Mouse (Mus musculus) kidney, adult 18-20 months (tissue): ENCODE measurements at regions not wholly inside any gene's neighbourhood (a gene's known extent, or its start where the extent isn't known, plus 50 kb on each side); places are given as distances from the start of the nearest gene placed in this dataset.
A peak's percentile ranks its signal among the peaks of the same experiment; 100 is the strongest.
"Not testable (repeated sequence)": the region's sequence is repeated elsewhere in the genome, so short reads cannot be mapped to it uniquely, and the experiment has no call there.

Experiments
- DNase-seq: peaks from one replicate; pipeline ENCODE4 v3.0.0; 2021

DNA sequence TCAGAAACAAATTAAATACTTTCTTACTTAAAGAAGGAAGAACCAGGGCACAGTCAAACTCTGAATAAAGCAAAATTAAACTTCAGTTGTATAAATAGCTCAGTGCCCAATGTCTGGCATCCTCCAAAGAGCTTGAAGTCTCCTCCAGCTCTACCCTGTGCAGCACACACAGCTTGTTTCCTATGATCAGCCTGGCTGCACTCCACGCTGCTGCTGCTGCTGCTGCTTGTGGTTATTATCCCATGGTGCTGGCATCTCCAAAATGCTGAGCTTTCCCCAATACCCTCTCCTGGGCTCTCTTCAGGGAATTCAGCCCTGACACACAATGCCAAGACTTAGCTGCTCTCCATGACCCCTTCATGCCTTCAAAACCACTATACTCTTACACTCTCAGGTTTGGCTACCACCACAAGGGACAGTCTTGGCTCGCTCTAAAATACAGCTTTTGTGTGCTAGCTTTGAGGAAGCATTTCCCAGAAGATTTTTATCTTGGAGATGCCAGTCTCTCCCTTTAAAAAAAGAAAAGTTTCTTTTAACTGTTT, 121.0 kb downstream of the Rab10 start:
- not testable (repeated sequence) for DNase-seq

- DNase-seq, result no peak
Observed at GRCm38 (mm10) chr12:3188137-3188536, 121.6 kb downstream of the Rab10 start.

DNA sequence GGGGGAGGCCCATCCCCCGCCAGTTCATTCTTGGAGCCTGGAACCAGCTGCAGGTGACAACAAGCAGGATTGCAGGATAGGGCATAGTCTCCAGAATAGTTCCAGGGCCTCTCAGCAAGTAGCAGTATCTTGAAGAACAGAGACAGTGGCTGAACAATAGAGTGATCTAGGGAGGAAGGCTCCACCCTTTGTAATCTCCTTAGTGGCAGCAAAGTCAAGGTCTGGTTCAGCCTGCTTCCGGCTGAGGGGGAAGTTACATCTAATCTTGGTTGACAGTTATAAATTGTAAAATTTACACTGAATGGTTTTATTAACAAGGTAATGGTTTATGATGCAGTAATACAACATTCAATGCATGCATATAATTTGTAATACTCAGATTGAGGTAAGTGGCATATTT, 136.4 kb downstream of the Rab10 start:
- DNase-seq, result no peak

DNA sequence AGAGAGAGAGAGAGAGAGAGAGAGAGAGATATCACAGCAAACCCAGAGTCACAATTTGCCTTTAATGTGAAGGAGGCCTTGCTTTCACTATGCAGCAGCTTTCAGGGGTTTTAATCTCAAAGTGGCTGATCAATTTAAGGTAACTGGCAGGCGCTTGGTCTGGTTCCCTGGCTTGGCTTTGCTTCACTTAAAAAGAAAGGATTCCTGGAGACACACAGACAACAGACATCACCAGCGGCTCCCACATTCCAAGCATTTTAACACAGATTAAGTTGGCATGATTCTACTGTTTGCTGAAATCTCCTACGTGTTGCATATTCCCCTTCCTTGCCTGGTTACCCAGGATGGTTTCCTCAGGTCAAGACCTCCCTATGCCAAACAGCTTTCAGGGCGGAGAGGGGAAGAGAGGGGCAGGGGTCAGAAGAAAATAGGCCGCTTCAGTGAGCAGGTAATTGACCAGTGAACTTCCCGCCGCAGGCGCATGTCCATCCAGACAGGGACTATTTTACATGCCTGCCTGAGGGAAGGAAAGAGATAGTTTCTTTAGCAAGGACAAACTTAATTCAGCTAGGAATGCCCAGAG, 140.0 kb downstream of the Rab10 start:
- DNase-seq, result peak; percentile 3

- not testable (repeated sequence) for DNase-seq
Observed at GRCm38 (mm10) chr12:3161666-3162065, 148.1 kb downstream of the Rab10 start.

GRCm38 (mm10) chr12:3158771-3159170, 151.0 kb downstream of the Rab10 start:
- not testable (repeated sequence) for DNase-seq

GRCm38 (mm10) chr12:3153705-3154104, 156.1 kb downstream of the Rab10 start:
- DNase-seq, result not testable (repeated sequence)

- DNase-seq, result not testable (repeated sequence)
Observed at GRCm38 (mm10) chr12:3132553-3132952, 177.2 kb downstream of the Rab10 start.

- DNase-seq, result not testable (repeated sequence)
Observed at GRCm38 (mm10) chr12:3131149-3131751, 178.5 kb downstream of the Rab10 start.

- not testable (repeated sequence) for DNase-seq
Observed at GRCm38 (mm10) chr12:3127336-3127735, 182.4 kb downstream of the Rab10 start.

- no peak for DNase-seq
Observed at GRCm38 (mm10) chr12:3124036-3124435, 185.7 kb downstream of the Rab10 start.

GRCm38 (mm10) chr12:3110589-3110988, 199.2 kb downstream of the Rab10 start:
- DNase-seq, result not testable (repeated sequence)

- peak; percentile 9 for DNase-seq
Observed at GRCm38 (mm10) chr12:3109671-3110070, 200.1 kb downstream of the Rab10 start.

GRCm38 (mm10) chr12:3101963-3102362, 207.8 kb downstream of the Rab10 start:
- DNase-seq, result not testable (repeated sequence)

DNA sequence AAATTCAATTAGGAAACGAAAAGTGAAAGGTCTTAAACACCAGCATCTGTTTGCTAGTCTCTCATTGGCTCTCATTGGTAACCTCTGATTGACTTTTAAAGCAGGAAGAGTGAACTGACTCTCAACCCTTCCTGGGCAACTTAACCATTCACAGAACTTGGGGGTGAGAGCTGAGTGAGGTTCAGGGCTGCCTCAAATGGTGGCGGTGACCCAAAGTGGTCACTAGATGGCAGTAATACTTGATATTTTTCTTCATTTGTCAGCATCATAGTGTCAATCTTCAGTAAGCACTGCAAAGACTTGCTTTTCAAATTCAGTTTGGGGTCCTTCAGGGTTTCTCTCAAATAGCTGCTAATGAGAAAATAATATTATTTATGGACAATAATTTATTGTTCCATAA, 211.6 kb downstream of the Rab10 start:
- DNase-seq, result peak; percentile 57

DNA sequence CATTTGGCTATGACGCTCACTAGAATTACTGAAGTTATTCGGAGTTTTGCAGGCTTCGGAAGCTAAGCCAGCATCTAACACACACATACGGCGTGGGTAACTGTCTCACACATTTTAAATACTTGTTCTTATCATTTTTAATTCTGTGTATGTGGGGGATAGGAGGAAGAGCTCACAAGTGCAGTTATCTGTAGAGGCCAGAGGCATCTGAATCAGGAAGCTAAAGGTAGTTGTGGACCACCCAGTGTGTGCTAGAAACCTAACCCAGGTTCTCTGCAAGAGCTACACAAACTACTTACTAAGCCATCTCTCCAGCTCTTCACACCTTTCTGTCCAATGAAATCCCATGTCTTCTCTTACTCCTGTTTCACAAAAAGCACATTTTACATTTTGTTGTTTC, 215.3 kb downstream of the Rab10 start:
- DNase-seq, result no peak

DNA sequence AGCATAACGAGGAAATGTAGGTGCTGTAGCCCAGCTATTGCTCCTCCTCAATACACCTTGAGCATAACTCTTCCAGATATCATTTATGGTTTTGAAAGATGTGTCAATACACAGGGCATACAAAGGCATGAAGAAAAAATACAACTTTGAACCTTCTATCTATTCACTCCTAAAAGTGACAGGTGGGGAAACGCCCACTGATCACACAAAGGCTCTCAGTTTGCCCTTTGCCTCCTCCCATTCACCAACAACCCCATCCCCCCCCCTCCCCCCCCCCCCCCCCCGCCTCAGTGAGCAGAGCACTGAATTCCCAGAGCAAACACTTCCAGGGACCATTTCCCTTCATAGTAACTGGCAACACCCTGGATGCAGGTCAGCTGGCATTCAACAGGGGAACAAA, 216.8 kb downstream of the Rab10 start:
- DNase-seq, result not testable (repeated sequence)

DNA sequence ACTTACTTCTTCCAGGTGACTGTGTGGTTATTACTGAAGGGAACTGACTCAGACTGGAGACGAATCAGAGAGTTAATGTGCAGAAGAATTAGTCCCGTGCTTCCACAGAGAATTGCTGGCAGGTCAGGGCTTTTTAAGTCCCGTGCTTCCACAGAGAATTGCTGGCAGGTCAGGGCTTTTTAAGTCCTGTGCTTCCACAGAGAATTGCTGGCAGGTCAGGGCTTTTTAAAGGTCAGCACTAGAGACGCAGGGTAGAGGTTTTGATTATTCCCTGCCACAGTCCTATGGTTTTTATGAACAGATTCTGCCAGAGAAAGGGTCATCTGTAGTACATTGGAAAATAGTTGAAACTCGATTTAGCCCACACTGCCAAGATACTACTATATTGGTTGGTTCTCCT, 260.2 kb downstream of the Rab10 start:
- DNase-seq, result not testable (repeated sequence)

DNA sequence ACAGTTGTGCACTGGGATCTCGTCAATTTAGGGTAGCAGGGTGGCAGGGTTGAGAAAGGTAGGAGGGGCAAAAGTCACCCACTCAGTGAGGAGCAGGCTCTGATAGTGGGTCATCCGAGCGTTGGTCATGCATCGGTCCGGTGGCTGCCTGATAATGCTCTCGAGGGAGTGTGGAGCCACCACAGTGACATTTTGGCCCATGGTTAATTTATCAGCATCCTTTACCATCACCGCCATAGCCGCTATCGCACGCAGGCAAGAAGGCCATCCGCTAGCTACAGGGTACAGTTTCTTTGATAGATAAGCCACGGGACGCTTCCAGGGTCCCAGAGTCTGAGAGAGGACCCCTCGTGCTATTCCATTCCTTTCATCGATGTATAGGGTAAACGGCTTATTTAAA, 291.3 kb downstream of the Rab10 start:
- not testable (repeated sequence) for DNase-seq

- DNase-seq, result not testable (repeated sequence)
Observed at GRCm38 (mm10) chr12:3016777-3017176, 293.0 kb downstream of the Rab10 start.
